Mouse (Mus musculus): Measurements from ENCODE around the gene Cacna2d2. TPM values are rescaled to one million over a fixed set of nuclear protein-coding genes. Genes with fewer than 3 reads are reported as not detected.
"Not testable (repeated sequence)": the region's sequence is repeated elsewhere in the genome, so short reads cannot be mapped to it uniquely, and the experiment has no call there.

Gene Cacna2d2
- total and polyA plus RNA-seq, 2 experiments from 2014 or later, result 7.6 to 108 TPM

GRCm38 (mm10) chr9:107570845-107571244 lies 171.4 kb downstream of the Cacna2d2 start:
- peak overlapping the region; percentile 82; the same call in 1 of the 2 replicates for H3K4me3 ChIP-seq (ENCODE audit: low read length)
- DNase-seq (ENCODE audit: low spot score) (no peak), ATAC-seq (no peak)
- peaks cover 21% of the 10 kb centered on the region; the same call in 1 of the 2 replicates for H3K36me3 ChIP-seq (ENCODE audit: insufficient read depth, low read length)
- no peak for TF ChIP-seq CTCF (IDR thresholded peaks at IDR 0.05; ENCODE audit: low read depth)
- no peaks in the 10 kb centered on the region for H3K9me3 ChIP-seq (ENCODE audit: low read length)
- peak overlapping the region; percentile 83 for H3K4me2 ChIP-seq (ENCODE audit: low read depth, low read length)
- no peak overlapping the region for H3K27ac ChIP-seq
- 94% methylated on average over 21 of the region's 21 CpGs for WGBS
- H3K27me3 ChIP-seq (ENCODE audit: insufficient read depth, low read length), result no peaks in the 10 kb centered on the region
- peaks cover 21% of the 10 kb centered on the region for H3K4me1 ChIP-seq (ENCODE audit: insufficient read depth, low read length)
- peak overlapping the region; percentile 17; the same call in 1 of the 2 replicates for H3K9ac ChIP-seq (replicated peaks; ENCODE audit: low read length)

DNA sequence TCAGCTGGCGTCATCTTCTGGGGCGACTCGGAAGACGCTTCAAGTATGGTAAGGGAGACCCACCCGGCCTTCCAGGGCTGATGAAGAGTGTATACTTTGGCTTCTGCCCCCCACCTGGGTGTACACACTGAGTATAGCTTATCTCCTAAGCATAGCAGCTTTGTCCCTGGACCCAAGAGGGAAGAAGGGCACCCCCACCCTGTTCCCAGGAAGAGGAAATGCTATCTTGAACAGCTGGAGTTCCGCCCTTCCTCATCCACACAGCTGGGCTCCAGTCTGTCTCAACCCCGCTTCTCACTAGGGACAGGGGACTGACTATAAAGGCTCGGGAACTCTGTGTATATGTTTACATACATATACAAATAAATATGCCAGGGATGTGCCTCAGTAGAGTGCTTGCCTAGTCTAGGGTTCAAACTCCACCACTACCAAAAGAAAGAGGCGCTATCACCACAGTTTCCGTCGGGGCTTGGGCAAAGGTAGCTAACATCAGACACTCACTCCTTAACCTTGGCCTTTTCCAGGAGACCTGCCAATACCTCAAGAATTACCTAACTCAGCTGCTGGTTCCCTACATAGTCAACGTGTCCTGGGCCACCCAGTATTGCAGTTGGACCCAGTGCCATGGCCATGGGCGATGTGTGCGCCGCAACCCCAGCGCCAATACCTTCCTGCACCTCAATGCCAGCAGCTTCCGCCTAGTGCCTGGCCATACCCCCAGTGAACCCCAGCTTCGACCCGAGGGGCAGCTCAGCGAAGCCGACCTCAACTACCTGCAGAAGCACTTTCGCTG lies 172.3 kb downstream of the Cacna2d2 start:
- Histone ChIP-seq H3K27me3 (ENCODE audit: insufficient read depth, low read length) (no peaks in the 10 kb centered on the region), H3K9me3 (ENCODE audit: low read length) (no peaks in the 10 kb centered on the region), H3K4me1 (ENCODE audit: insufficient read depth, low read length) (peaks cover 21% of the 10 kb centered on the region), H3K4me2 (ENCODE audit: low read depth, low read length) (0 out of 2 replicates have a peak overlapping the region, but pooled peaks have one; percentile 83), H3K4me3 (ENCODE audit: low read length) (no peak overlapping the region), H3K27ac (no peak overlapping the region), H3K36me3 (ENCODE audit: insufficient read depth, low read length) (peaks cover 21% of the 10 kb centered on the region; the same call in 1 of the 2 replicates), H3K9ac (replicated peaks; ENCODE audit: low read length) (0 out of 2 replicates have a peak overlapping the region, but pooled peaks have one; percentile 17)
- WGBS, result 93% methylated on average over 22 of the region's 22 CpGs
- DNase-seq (ENCODE audit: low spot score) (no peak), ATAC-seq (no peak)
- TF ChIP-seq CTCF (IDR thresholded peaks at IDR 0.05; ENCODE audit: low read depth), result no peak

DNA sequence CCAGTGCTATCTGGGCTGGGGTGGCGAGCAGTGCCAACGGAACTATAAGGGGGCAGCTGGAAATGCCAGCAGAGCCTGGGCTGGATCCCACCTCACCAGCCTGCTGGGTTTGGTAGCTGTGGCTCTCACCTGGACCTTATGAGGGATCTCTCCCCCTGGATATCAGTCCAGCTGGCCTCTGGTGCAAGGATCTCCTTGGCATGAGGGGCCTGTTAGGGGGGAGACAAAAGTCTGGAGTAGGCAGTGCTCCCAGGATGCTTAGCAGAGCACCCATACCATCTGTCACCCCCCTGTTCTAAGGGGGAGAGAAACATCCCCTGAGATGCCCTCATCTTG lies 172.9 kb downstream of the Cacna2d2 start:
- Histone ChIP-seq H3K27me3 (ENCODE audit: insufficient read depth, low read length) (no peaks in the 10 kb centered on the region), H3K4me1 (ENCODE audit: insufficient read depth, low read length) (peaks cover 21% of the 10 kb centered on the region), H3K9me3 (ENCODE audit: low read length) (no peaks in the 10 kb centered on the region), H3K27ac (no peak overlapping the region), H3K4me3 (ENCODE audit: low read length) (no peak overlapping the region), H3K9ac (replicated peaks; ENCODE audit: low read length) (no peak overlapping the region), H3K4me2 (ENCODE audit: low read depth, low read length) (no peak overlapping the region), H3K36me3 (ENCODE audit: insufficient read depth, low read length) (peaks cover 21% of the 10 kb centered on the region; the same call in 1 of the 2 replicates)
- ATAC-seq (no peak), DNase-seq (ENCODE audit: low spot score) (no peak)
- 92% methylated on average over 2 of the region's 2 CpGs for WGBS
- no peak for TF ChIP-seq CTCF (IDR thresholded peaks at IDR 0.05; ENCODE audit: low read depth)

- not testable (repeated sequence) for H3K9ac ChIP-seq (replicated peaks; ENCODE audit: low read length); H3K9me3 ChIP-seq (ENCODE audit: low read length); H3K27ac ChIP-seq; H3K27me3 ChIP-seq (ENCODE audit: insufficient read depth, low read length); H3K4me3 ChIP-seq (ENCODE audit: low read length); H3K4me2 ChIP-seq (ENCODE audit: low read depth, low read length); DNase-seq (ENCODE audit: low spot score); ATAC-seq
- Histone ChIP-seq H3K36me3 (ENCODE audit: insufficient read depth, low read length) (peaks cover 21% of the 10 kb centered on the region; the same call in 1 of the 2 replicates), H3K4me1 (ENCODE audit: insufficient read depth, low read length) (peaks cover 14% of the 10 kb centered on the region)
- WGBS, result 80% methylated on average over 6 of the region's 6 CpGs
These were observed 174.4 kb downstream of the Cacna2d2 start for GRCm38 (mm10) chr9:107573774-107574173.

DNA sequence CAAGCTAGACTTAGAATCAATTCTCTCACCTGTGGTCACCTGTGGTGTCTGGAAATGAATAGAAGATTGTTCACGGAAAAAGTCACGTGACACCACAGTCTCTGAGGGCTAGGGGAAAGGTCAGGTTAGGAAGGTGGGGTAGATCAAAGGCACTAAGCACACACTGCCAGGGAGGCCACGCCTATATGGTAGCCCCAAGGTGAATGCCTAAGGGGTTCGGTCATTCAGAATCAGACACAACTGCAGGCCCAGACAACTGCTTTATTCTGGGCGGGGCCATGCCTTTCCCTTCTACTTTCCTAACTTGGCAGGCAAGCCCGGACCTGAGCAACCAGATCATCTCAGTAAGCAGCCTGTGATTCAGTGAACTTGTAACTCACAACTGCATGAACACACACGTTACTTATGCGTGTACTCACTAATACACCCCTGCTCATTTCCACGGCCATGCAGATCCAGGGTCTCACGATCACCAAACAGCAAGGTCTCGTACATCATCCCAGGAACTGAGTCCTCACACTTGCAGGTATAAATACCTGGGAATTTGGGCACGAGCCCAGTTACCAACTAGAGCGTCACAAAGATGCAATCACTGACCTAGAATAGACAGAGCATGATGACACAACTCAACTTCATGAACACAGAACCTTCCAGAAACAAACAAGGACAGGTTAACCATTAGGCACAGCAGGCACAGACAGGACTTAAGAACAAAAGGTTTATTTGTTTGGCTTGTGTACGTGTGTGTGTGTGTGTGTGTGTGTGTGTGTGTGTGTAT lies 176.4 kb downstream of the Cacna2d2 start:
- Histone ChIP-seq H3K9ac (replicated peaks; ENCODE audit: low read length) (no peak overlapping the region), H3K4me3 (ENCODE audit: low read length) (no peak overlapping the region), H3K27me3 (ENCODE audit: insufficient read depth, low read length) (no peaks in the 10 kb centered on the region), H3K27ac (peak overlapping the region; percentile 73; the same call in 1 of the 2 replicates), H3K9me3 (ENCODE audit: low read length) (no peaks in the 10 kb centered on the region), H3K4me1 (ENCODE audit: insufficient read depth, low read length) (peaks cover 6% of the 10 kb centered on the region; the same call in 1 of the 2 replicates), H3K4me2 (ENCODE audit: low read depth, low read length) (no peak overlapping the region), H3K36me3 (ENCODE audit: insufficient read depth, low read length) (peaks cover 21% of the 10 kb centered on the region; the same call in 1 of the 2 replicates)
- ATAC-seq (no peak), DNase-seq (ENCODE audit: low spot score) (no peak)
- TF ChIP-seq CTCF (IDR thresholded peaks at IDR 0.05; ENCODE audit: low read depth), result no peak
- 81% methylated on average over 14 of the region's 14 CpGs for WGBS

DNA sequence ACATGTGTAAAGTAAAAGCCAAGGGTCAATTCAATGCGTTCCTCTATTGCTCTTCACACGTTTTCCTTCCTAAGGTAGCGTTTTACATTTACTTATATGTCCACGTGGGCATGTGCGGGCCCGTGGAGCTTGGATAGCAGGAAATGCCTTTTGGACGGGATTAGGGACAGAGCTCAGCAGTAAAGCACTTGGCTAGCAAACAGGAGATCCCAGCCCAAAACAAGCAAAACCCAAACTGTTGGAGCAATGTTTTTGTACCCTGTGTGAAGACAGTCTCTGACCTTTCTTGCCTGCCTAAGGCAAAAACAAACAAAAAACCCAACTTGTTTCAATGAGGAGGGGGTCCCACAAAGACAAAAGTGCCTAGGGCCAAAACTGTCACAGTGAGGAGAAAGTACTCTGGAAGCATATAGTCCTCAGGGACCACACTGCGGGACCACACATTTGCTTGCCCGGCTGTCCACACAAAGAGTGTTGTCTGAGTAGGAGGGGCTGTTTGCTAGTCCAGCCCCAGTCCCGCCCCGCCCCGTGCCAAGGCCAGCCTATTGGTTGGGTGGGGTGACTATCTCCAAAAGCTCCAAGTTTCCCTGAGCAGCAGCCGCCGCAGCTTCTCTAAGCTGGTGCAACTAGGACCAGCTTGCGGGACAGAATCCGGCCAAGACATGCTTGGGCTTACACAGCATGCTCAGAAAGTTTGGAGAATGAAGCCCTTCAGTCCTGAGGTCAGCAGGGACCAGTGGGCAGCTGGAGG lies 177.1 kb downstream of the Cacna2d2 start, which contains the start of gene Hyal1:
Gene Hyal1 (plus strand): TSS at position 571 of the 751 bp plus-strand sequence.
- TF ChIP-seq CTCF (IDR thresholded peaks at IDR 0.05; ENCODE audit: low read depth), result no peak
- peak; percentile 81 for ATAC-seq
- Histone ChIP-seq H3K9me3 (ENCODE audit: low read length) (no peaks in the 10 kb centered on the region), H3K4me2 (ENCODE audit: low read depth, low read length) (peak within 1 kb of the TSS; percentile 40), H3K4me1 (ENCODE audit: insufficient read depth, low read length) (peaks cover 9% of the 10 kb centered on the region; the same call in 1 of the 2 replicates), H3K27me3 (ENCODE audit: insufficient read depth, low read length) (no peaks in the 10 kb centered on the region), H3K27ac (peak within 1 kb of the TSS; percentile 73), H3K36me3 (ENCODE audit: insufficient read depth, low read length) (peaks cover 18% of the 10 kb centered on the region; the same call in 1 of the 2 replicates), H3K9ac (replicated peaks; ENCODE audit: low read length) (no peak within 1 kb of the TSS), H3K4me3 (ENCODE audit: low read length) (0 out of 2 replicates have a peak within 1 kb of the TSS, but pooled peaks have one; percentile 6)
- 21% methylated on average over 16 of the region's 16 CpGs for WGBS
- DNase-seq (ENCODE audit: low spot score), result peak; percentile 78
